Mouse (Mus musculus) erythroblast, adult 5-6 weeks (primary cell): ENCODE measurements around the gene Samd4b. TPM values are rescaled to one million over a fixed set of nuclear protein-coding genes. Genes with fewer than 3 reads are reported as not detected.

Experiments
- ATAC-seq: replicated peaks from 2 replicates; pipeline ENCODE4 v1.8.0; 2016; ENCODE audit warnings: moderate number of reproducible peaks, mild to moderate bottlenecking, moderate TSS enrichment, inconsistent platforms; ENCODE audit not compliant: poor library complexity, low FRiP score, severe bottlenecking
- total RNA-seq, 2 experiments: library from RNA; stranded (forward) in 1 of 2; stranded (reverse) in 1 of 2; fragments of 150-400 nt in 1 of 2; fragments of 200-764, 138-1000 nt in 1 of 2; gene quantifications; 2 replicates each; pipeline versions ENCODE4 v1.2.3 to v1.2.4; 2015 to 2017; ENCODE audit warnings: low replicate concordance in 2 of 2

Samd4b gene
- total RNA-seq, 2 experiments from 2014 or later = 4.8 to 7.3 TPM

- ATAC-seq = peak; percentile 97
These were observed 247.6 kb downstream of the Samd4b start, which contains the start of gene Rps16 for GRCm38 (mm10) chr7:28350155-28350883. TSS of gene Rps16 (plus strand) at chr7:28350652.

Other genes starting within 250 kb of the Samd4b start
- gene Rps16, start 247.5 kb downstream of the Samd4b start, total RNA-seq (2015; ENCODE audit: low replicate concordance) = 649 and 667 TPM in 2 replicates
- 67.6 and 181 TPM in 2 replicates for gene Rps16, start 247.5 kb downstream of the Samd4b start, total RNA-seq (2017; ENCODE audit: low replicate concordance)
- gene Plekhg2, start 225.5 kb downstream of the Samd4b start, total RNA-seq (2015; ENCODE audit: low replicate concordance) = 4.4 and 6.1 TPM in 2 replicates
- gene Plekhg2, start 225.5 kb downstream of the Samd4b start, total RNA-seq (2017; ENCODE audit: low replicate concordance) = 0.98 and 4.1 TPM in 2 replicates
- gene Zfp36, start 217.9 kb downstream of the Samd4b start, total RNA-seq (2015; ENCODE audit: low replicate concordance) = 47.0 and 53.2 TPM in 2 replicates
- gene Zfp36, start 217.9 kb downstream of the Samd4b start, total RNA-seq (2017; ENCODE audit: low replicate concordance) = 7.7 and 15.1 TPM in 2 replicates
- gene Med29, start 205.4 kb downstream of the Samd4b start, total RNA-seq (2015; ENCODE audit: low replicate concordance) = 6.3 and 9.0 TPM in 2 replicates
- 3.4 TPM in 1 of 2 replicates, not detected in the other for gene Med29, start 205.4 kb downstream of the Samd4b start, total RNA-seq (2017; ENCODE audit: low replicate concordance)
- 26.1 and 32.9 TPM in 2 replicates for gene Paf1, start 205.2 kb downstream of the Samd4b start, total RNA-seq (2015; ENCODE audit: low replicate concordance)
- 16.7 and 24.7 TPM in 2 replicates for gene Paf1, start 205.2 kb downstream of the Samd4b start, total RNA-seq (2017; ENCODE audit: low replicate concordance)
- 69.4 and 105 TPM in 2 replicates for gene Gmfg, start 160.7 kb downstream of the Samd4b start, total RNA-seq (2015; ENCODE audit: low replicate concordance)
- gene Gmfg, start 160.7 kb downstream of the Samd4b start, total RNA-seq (2017; ENCODE audit: low replicate concordance) = 115 and 118 TPM in 2 replicates
- gene Lrfn1, start 146.2 kb downstream of the Samd4b start, total RNA-seq (2015; ENCODE audit: low replicate concordance) = 6.9 TPM in 1 of 2 replicates, not detected in the other
- gene Lrfn1, start 146.2 kb downstream of the Samd4b start, total RNA-seq (2017; ENCODE audit: low replicate concordance) = not detected in 2 replicates
- not detected in 2 replicates for gene Ifnl2, start 87.7 kb downstream of the Samd4b start, total RNA-seq (2015; ENCODE audit: low replicate concordance)
- not detected in 2 replicates for gene Ifnl2, start 87.7 kb downstream of the Samd4b start, total RNA-seq (2017; ENCODE audit: low replicate concordance)
- gene Ifnl3, start 75.3 kb downstream of the Samd4b start, total RNA-seq (2015; ENCODE audit: low replicate concordance) = not detected in 2 replicates
- gene Ifnl3, start 75.3 kb downstream of the Samd4b start, total RNA-seq (2017; ENCODE audit: low replicate concordance) = not detected in 2 replicates
- not detected in 2 replicates for gene Sycn, start 57.3 kb downstream of the Samd4b start, total RNA-seq (2015; ENCODE audit: low replicate concordance)
- not detected in 2 replicates for gene Sycn, start 57.3 kb downstream of the Samd4b start, total RNA-seq (2017; ENCODE audit: low replicate concordance)
- 0.84 TPM in 1 of 2 replicates, not detected in the other for gene Nccrp1, start 50.9 kb downstream of the Samd4b start, total RNA-seq (2015; ENCODE audit: low replicate concordance)
- gene Nccrp1, start 50.9 kb downstream of the Samd4b start, total RNA-seq (2017; ENCODE audit: low replicate concordance) = not detected in 2 replicates
- gene Pak4, start within 50 bp of the Samd4b start, total RNA-seq (2015; ENCODE audit: low replicate concordance) = 3.1 and 3.5 TPM in 2 replicates
- 2.0 and 6.4 TPM in 2 replicates for gene Pak4, start within 50 bp of the Samd4b start, total RNA-seq (2017; ENCODE audit: low replicate concordance)
- not detected in 2 replicates for gene Acp7, start 33.2 kb upstream of the Samd4b start, total RNA-seq (2015; ENCODE audit: low replicate concordance)
- gene Acp7, start 33.2 kb upstream of the Samd4b start, total RNA-seq (2017; ENCODE audit: low replicate concordance) = not detected in 2 replicates
- gene Fbxo27, start 94.7 kb upstream of the Samd4b start, total RNA-seq (2015; ENCODE audit: low replicate concordance) = 1.7 TPM in 1 of 2 replicates, not detected in the other
- 0.28 TPM in 1 of 2 replicates, not detected in the other for gene Fbxo27, start 94.7 kb upstream of the Samd4b start, total RNA-seq (2017; ENCODE audit: low replicate concordance)
- 1.3 TPM in 1 of 2 replicates, not detected in the other for gene Fbxo17, start 118.7 kb upstream of the Samd4b start, total RNA-seq (2015; ENCODE audit: low replicate concordance)
- 2.4 TPM in 1 of 2 replicates, not detected in the other for gene Fbxo17, start 118.7 kb upstream of the Samd4b start, total RNA-seq (2017; ENCODE audit: low replicate concordance)
- gene Mrps12, start 143.7 kb upstream of the Samd4b start, total RNA-seq (2015; ENCODE audit: low replicate concordance) = 31.1 and 44.8 TPM in 2 replicates
- gene Mrps12, start 143.7 kb upstream of the Samd4b start, total RNA-seq (2017; ENCODE audit: low replicate concordance) = 6.1 and 8.1 TPM in 2 replicates
- gene Sars2, start 143.8 kb upstream of the Samd4b start, total RNA-seq (2015; ENCODE audit: low replicate concordance) = 0.84 TPM in 1 of 2 replicates, not detected in the other
- 1.8 and 4.3 TPM in 2 replicates for gene Sars2, start 143.8 kb upstream of the Samd4b start, total RNA-seq (2017; ENCODE audit: low replicate concordance)
- gene Ccer2, start 158.0 kb upstream of the Samd4b start, total RNA-seq (2015; ENCODE audit: low replicate concordance) = not detected in 2 replicates
- gene Ccer2, start 158.0 kb upstream of the Samd4b start, total RNA-seq (2017; ENCODE audit: low replicate concordance) = not detected in 2 replicates
- 18.3 and 21.5 TPM in 2 replicates for gene Sirt2, start 168.6 kb upstream of the Samd4b start, total RNA-seq (2015; ENCODE audit: low replicate concordance)
- 6.0 and 9.8 TPM in 2 replicates for gene Sirt2, start 168.6 kb upstream of the Samd4b start, total RNA-seq (2017; ENCODE audit: low replicate concordance)
- 2.9 and 3.8 TPM in 2 replicates for gene Nfkbib, start 169.4 kb upstream of the Samd4b start, total RNA-seq (2015; ENCODE audit: low replicate concordance)
- 2.2 and 3.6 TPM in 2 replicates for gene Nfkbib, start 169.4 kb upstream of the Samd4b start, total RNA-seq (2017; ENCODE audit: low replicate concordance)
- 21.1 and 25.0 TPM in 2 replicates for gene Rinl, start 190.8 kb upstream of the Samd4b start, total RNA-seq (2015; ENCODE audit: low replicate concordance)
- gene Rinl, start 190.8 kb upstream of the Samd4b start, total RNA-seq (2017; ENCODE audit: low replicate concordance) = 9.9 and 13.4 TPM in 2 replicates
- 98.6 and 172 TPM in 2 replicates for gene Hnrnpl, start 210.4 kb upstream of the Samd4b start, total RNA-seq (2015; ENCODE audit: low replicate concordance)
- 98.1 and 140 TPM in 2 replicates for gene Hnrnpl, start 210.4 kb upstream of the Samd4b start, total RNA-seq (2017; ENCODE audit: low replicate concordance)
- 36.6 and 59.0 TPM in 2 replicates for gene Ech1, start 227.1 kb upstream of the Samd4b start, total RNA-seq (2015; ENCODE audit: low replicate concordance)
- gene Ech1, start 227.1 kb upstream of the Samd4b start, total RNA-seq (2017; ENCODE audit: low replicate concordance) = 23.2 and 31.8 TPM in 2 replicates
- 1.7 TPM in 1 of 2 replicates, not detected in the other for gene Lgals4, start 235.7 kb upstream of the Samd4b start, total RNA-seq (2015; ENCODE audit: low replicate concordance)
- 2.4 TPM in 1 of 2 replicates, not detected in the other for gene Lgals4, start 235.7 kb upstream of the Samd4b start, total RNA-seq (2017; ENCODE audit: low replicate concordance)